Mouse (Mus musculus) forebrain, embryonic 12.5 days (tissue): ENCODE measurements around the gene Ppm1a. TPM values are rescaled to one million over a fixed set of nuclear protein-coding genes. Genes with fewer than 3 reads are reported as not detected.
"Not testable (repeated sequence)": the region's sequence is repeated elsewhere in the genome, so short reads cannot be mapped to it uniquely, and the experiment has no call there.

Experiments
- ATAC-seq: fragments of 200-750 bp; cut with Nextera tagmentation; 2 replicates; pipeline ENCODE4 v1.8.0; 2017; ENCODE audit warnings: moderate TSS enrichment; ENCODE audit not compliant: low FRiP score
- H3K27ac ChIP-seq: fragments of 300-500 bp; sonication (generic); 2 replicates; pipeline ENCODE4 v1.5.1; 2016; ENCODE audit warnings: mild to moderate bottlenecking
- H3K27me3 ChIP-seq: fragments of 300-500 bp; sonication (generic); 2 replicates; pipeline ENCODE4 v1.6.1; 2016; ENCODE audit warnings: mild to moderate bottlenecking
- H3K36me3 ChIP-seq: fragments of 300-500 bp; sonication (generic); replicated peaks from 2 replicates; pipeline ENCODE4 v1.6.1; 2016; ENCODE audit warnings: mild to moderate bottlenecking
- H3K4me1 ChIP-seq: fragments of 300-500 bp; sonication (generic); 2 replicates; pipeline ENCODE4 v1.6.1; 2016
- H3K4me2 ChIP-seq: fragments of 300-500 bp; sonication (generic); 2 replicates; pipeline ENCODE4 v1.6.1; 2016; ENCODE audit warnings: mild to moderate bottlenecking, moderate library complexity
- H3K4me3 ChIP-seq: fragments of 300-500 bp; sonication (generic); replicated peaks from 2 replicates; pipeline ENCODE4 v1.5.1; 2016; ENCODE audit warnings: mild to moderate bottlenecking
- H3K9ac ChIP-seq: fragments of 300-500 bp; sonication (generic); 2 replicates; pipeline ENCODE4 v1.6.1; 2016; ENCODE audit warnings: mild to moderate bottlenecking
- H3K9me3 ChIP-seq: fragments of 300-500 bp; sonication (generic); 2 replicates; pipeline ENCODE4 v1.6.1; 2016
- WGBS: fragments of 180-500 bp; shearing (Covaris S2); methylation state at CpG from one replicate; pipeline ENCODE4 v1.1.7; 2016; 5-methylcytosine and 5-hydroxymethylcytosine counted together
- polyA plus RNA-seq: library from polyadenylated mRNA; unstranded; fragments of >200 nt; fragmentation: Nextera tagmentation; extraction: Ambion mirVana; gene quantifications from 2 replicates; pipeline ENCODE4 v1.2.1, GENCODE M21; 2016

The Ppm1a gene
- polyA plus RNA-seq, 1 experiment from 2014 or later: 80.9 TPM

DNA sequence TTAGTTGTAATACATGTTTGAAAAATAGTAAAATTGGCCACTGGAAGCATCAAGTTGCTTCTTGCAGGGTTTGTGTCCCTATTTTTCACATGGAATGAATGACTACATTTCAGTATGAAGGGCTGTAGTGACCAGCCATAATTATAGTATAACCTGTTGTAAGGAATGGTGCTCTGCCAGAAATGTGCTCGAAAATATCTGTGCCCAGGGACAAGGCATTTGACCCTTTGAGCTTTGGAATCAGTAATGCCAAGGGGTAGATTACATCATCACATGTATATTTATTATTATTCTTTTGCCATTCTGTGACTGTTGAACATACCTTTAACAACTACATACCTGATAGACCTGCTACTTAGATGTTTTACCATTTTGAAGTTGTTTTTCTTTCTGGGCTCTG, 5.9 kb downstream of the Ppm1a start:
- H3K36me3 ChIP-seq: no peaks in the 10 kb centered on the region
- no peak overlapping the region for H3K27ac ChIP-seq
- peaks cover 21% of the 10 kb centered on the region for H3K4me1 ChIP-seq
- H3K9me3 ChIP-seq: no peaks in the 10 kb centered on the region
- no peaks in the 10 kb centered on the region for H3K27me3 ChIP-seq
- no peak overlapping the region for H3K9ac ChIP-seq
- ATAC-seq: no peak
- H3K4me2 ChIP-seq: peak overlapping the region; percentile 68
- WGBS: 66% methylated on average over 1 of the region's 1 CpGs
- H3K4me3 ChIP-seq: peak overlapping the region; percentile 15; the same call in 1 of the 2 replicates

DNA sequence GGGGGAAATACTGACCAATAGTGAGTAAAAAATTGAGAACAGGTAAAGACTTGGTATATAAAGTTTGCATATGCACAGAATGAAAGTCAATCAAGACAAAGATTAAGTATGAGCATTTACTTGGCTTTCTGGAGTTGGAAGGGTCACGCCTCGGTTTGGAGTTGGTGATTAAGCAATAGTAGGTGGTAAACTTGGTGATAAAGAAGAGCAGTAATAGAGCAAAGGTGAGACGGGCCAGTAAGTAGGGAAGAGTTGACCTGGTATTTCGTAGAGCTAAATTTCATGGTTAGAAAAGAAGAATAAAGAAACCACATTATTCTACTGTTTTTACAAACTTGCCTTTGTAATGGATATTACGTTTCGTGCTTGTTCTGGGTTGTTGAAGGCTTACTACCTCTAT, 10.6 kb downstream of the Ppm1a start:
- H3K9me3 ChIP-seq: no peaks in the 10 kb centered on the region
- H3K36me3 ChIP-seq: peaks cover 7% of the 10 kb centered on the region; the same call in 1 of the 2 replicates
- 94% methylated on average over 6 of the region's 6 CpGs for WGBS
- peaks cover 11% of the 10 kb centered on the region for H3K4me1 ChIP-seq
- H3K27me3 ChIP-seq: no peaks in the 10 kb centered on the region
- H3K9ac ChIP-seq: no peak overlapping the region
- H3K4me2 ChIP-seq: no peak overlapping the region
- ATAC-seq: no peak
- H3K27ac ChIP-seq: no peak overlapping the region
- no peak overlapping the region for H3K4me3 ChIP-seq

DNA sequence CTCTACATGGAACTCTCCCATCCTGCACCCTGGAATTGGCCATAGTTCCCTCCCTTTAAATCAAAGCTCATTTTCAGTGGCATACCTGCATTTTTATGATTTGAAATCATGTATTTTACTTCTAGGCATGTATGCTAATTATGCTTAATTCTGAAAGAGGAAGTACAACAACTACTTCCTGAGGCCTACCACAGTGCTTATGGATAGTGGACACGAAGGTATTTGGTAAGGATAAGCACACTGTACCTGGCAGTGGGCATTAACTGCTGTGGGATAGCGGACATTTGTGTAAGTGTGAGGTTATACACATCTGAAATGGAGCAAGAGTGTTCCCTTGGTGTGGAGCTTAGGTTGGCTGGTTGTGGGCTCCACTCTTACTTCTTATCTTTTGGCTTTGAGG, 11.0 kb downstream of the Ppm1a start:
- no peaks in the 10 kb centered on the region for H3K27me3 ChIP-seq
- no peak overlapping the region for H3K4me2 ChIP-seq
- no peaks in the 10 kb centered on the region for H3K9me3 ChIP-seq
- no peak overlapping the region for H3K27ac ChIP-seq
- H3K4me3 ChIP-seq: no peak overlapping the region
- peaks cover 7% of the 10 kb centered on the region for H3K4me1 ChIP-seq
- 96% methylated on average over 2 of the region's 2 CpGs for WGBS
- no peak overlapping the region for H3K9ac ChIP-seq
- ATAC-seq: no peak
- H3K36me3 ChIP-seq: peaks cover 7% of the 10 kb centered on the region; the same call in 1 of the 2 replicates

DNA sequence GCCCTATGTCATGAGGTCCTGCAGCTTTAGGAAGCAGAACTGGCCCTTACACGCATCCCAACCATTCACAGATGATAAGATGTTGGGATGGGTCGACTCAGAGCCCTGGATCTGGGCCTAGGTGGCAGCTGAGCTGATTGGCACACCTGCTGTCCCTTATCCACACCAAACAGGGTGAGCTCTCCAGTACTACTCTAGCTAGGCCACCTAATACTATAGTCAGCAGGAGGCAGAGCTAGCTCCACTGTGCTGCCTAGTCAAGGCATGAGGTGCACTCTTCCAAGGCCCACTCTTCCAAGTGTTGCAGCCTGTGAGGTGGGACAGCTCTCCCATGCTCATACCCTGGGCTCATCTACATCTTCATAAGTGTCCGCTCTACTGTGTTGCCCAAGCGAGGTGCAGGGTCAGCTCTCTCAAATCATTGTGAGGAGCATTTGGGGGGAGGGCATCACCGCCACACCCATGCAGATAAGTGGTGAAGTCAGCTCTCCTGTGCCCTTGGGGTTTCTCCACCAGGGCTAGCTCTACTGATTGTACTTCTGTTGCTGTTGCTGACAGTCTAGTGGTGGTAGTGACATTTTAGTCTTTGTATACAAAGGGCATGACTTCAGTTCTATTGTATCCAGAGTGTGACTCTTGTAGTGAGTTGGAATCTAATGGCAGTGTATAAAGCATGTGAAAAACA, 12.4 kb downstream of the Ppm1a start:
- peaks cover 7% of the 10 kb centered on the region; the same call in 1 of the 2 replicates for H3K36me3 ChIP-seq
- no peak overlapping the region for H3K9ac ChIP-seq
- H3K9me3 ChIP-seq: no peaks in the 10 kb centered on the region
- peaks cover 4% of the 10 kb centered on the region; the same call in 1 of the 2 replicates for H3K4me1 ChIP-seq
- no peaks in the 10 kb centered on the region for H3K27me3 ChIP-seq
- no peak overlapping the region for H3K27ac ChIP-seq
- H3K4me2 ChIP-seq: no peak overlapping the region
- no peak overlapping the region for H3K4me3 ChIP-seq
- ATAC-seq: no peak
- WGBS: 96% methylated on average over 5 of the region's 5 CpGs

DNA sequence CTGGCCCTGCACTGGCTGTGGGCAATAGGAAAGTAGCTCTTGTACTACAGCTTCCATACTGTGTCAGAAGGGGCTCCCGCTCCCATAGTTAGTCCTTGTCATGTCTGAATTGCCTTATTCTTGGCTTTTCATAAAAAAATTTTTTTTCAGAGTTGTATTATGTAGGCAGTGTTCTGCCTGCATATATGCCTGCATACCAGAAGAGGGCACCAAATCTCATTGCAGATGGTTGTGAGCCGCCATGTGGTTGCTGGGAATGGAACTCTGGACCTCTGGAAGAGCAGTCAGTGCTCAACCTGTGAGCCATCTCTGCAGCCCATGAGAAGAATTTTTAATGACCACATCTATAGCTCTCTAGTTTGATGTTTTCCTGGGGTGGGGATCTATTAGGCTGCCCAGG, 13.9 kb downstream of the Ppm1a start:
- H3K4me2 ChIP-seq: no peak overlapping the region
- WGBS: 94% methylated on average over 2 of the region's 2 CpGs
- H3K9me3 ChIP-seq: no peaks in the 10 kb centered on the region
- ATAC-seq: no peak
- H3K4me1 ChIP-seq: peaks cover 4% of the 10 kb centered on the region; the same call in 1 of the 2 replicates
- H3K9ac ChIP-seq: no peak overlapping the region
- H3K36me3 ChIP-seq: peaks cover 7% of the 10 kb centered on the region; the same call in 1 of the 2 replicates
- no peaks in the 10 kb centered on the region for H3K27me3 ChIP-seq
- H3K4me3 ChIP-seq: no peak overlapping the region
- H3K27ac ChIP-seq: no peak overlapping the region

DNA sequence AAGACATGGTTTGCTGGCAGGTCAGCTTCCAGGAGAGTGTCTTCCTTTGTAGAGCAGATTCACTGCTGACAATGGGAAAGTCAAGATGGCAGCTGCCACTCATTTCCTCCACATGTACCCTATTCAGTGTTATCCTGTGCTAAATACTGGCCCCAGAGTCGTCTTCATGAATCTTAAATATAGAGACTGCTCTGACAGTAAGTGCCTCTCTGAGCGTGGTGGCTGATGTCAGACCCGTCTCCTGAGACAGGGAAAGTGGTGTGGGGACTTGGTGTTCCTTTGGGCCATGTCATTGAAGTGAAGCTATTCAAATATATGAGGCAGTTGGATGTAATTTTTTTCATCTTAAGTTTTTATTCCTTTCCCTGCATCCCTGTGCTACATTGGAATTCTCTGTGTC, 14.5 kb downstream of the Ppm1a start:
- WGBS: 89% methylated on average over 3 of the region's 3 CpGs
- Histone ChIP-seq H3K4me1 (peaks cover 4% of the 10 kb centered on the region; the same call in 1 of the 2 replicates), H3K4me2 (no peak overlapping the region), H3K27ac (no peak overlapping the region), H3K27me3 (no peaks in the 10 kb centered on the region), H3K9ac (no peak overlapping the region), H3K36me3 (peaks cover 7% of the 10 kb centered on the region; the same call in 1 of the 2 replicates), H3K9me3 (no peaks in the 10 kb centered on the region), H3K4me3 (no peak overlapping the region)
- no peak for ATAC-seq

DNA sequence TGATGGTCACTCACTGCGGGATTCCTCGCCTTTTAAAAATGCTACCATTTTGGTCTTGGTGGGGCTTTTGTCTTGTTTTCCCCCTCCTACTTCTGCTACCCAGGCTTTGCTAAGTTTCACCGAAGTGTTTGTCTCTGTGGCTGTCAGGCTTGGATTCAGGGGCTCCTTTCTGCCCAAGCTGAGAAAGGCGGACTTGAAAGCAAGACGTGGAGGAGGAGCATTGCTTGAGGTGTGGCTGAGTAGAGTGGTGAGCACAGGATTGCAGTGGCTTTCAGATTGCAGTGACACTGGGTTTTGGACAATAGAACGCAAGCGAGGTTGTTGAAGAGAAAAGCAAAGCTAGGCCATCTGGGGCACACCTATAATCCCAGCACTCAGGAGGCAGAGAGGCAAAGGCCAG, 16.7 kb downstream of the Ppm1a start:
- H3K27ac ChIP-seq: no peak overlapping the region
- H3K9me3 ChIP-seq: no peaks in the 10 kb centered on the region
- 57% methylated on average over 7 of the region's 7 CpGs for WGBS
- H3K4me1 ChIP-seq: peaks cover 4% of the 10 kb centered on the region; the same call in 1 of the 2 replicates
- H3K4me3 ChIP-seq: no peak overlapping the region
- no peaks in the 10 kb centered on the region for H3K27me3 ChIP-seq
- no peak for ATAC-seq
- H3K4me2 ChIP-seq: no peak overlapping the region
- no peak overlapping the region for H3K9ac ChIP-seq
- H3K36me3 ChIP-seq: peaks cover 7% of the 10 kb centered on the region; the same call in 1 of the 2 replicates

DNA sequence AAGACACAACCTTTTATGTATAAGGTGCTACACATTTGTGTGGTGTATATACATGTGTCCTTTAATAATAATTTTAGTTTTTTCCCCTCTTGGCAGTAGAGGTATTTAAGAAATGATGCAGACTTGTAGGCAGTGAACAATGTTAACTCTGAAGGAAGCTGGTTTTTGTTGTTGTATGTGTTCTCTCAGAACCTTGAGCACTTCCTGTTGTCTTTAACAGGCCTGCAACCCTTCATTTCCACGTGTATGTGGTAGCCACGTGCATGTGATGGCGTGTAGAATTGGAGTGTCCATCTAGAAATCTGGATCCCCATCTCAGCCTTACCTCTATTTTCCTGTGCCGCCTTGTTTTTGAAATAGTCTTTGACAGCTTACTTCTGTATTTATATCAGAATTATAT, 20.0 kb downstream of the Ppm1a start:
- no peak overlapping the region for H3K4me2 ChIP-seq
- no peaks in the 10 kb centered on the region for H3K27me3 ChIP-seq
- H3K27ac ChIP-seq: no peak overlapping the region
- H3K4me1 ChIP-seq: peaks cover 4% of the 10 kb centered on the region; the same call in 1 of the 2 replicates
- H3K36me3 ChIP-seq: no peaks in the 10 kb centered on the region
- 83% methylated on average over 4 of the region's 4 CpGs for WGBS
- ATAC-seq: no peak
- no peak overlapping the region for H3K9ac ChIP-seq
- H3K9me3 ChIP-seq: no peaks in the 10 kb centered on the region
- H3K4me3 ChIP-seq: no peak overlapping the region

DNA sequence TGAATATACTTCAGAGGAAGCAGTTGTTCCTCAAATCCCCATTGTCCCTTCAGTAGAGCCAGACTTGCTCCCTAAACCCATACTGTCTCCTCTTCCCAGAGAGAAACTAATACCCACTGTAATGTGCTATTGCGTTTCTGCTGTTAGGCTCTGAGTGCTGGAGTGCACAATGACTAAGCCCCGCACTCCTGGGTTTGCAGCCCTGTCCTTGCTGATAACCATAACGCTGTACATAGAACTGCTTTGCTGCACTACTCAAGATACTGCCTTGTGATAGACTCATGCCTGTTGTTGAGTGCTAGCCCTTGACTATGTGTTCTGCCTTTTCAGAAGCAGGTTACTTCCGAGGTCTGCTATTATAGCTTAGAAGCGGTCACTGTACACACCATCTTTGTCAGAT, 22.9 kb downstream of the Ppm1a start:
- no peaks in the 10 kb centered on the region for H3K9me3 ChIP-seq
- WGBS: 97% methylated on average over 5 of the region's 5 CpGs
- no peaks in the 10 kb centered on the region for H3K27me3 ChIP-seq

DNA sequence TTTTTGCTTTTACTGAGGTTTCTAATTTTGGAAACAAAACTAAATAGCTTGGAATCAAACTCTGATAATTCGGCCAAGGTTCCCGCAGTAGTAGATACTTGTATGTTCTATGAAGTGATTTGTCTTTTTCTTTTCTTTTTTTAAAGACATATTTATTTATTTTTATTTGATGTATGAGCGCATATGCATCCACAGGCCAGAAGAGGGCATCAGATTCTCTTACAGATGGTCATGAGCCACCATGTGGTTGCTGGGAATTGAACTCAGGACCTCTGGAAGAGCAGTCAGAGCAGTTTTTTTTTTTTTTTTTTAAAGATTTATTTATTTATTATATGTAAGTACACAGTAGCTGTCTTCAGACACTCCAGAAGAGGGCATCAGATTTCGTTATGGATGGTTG, 25.5 kb downstream of the Ppm1a start:
- 94% methylated on average over 4 of the region's 4 CpGs for WGBS
- not testable (repeated sequence) for H3K4me3 ChIP-seq, H3K9ac ChIP-seq, H3K4me2 ChIP-seq, ATAC-seq, H3K27me3 ChIP-seq, H3K27ac ChIP-seq, H3K9me3 ChIP-seq, H3K4me1 ChIP-seq
- peaks cover 35% of the 10 kb centered on the region for H3K36me3 ChIP-seq

More for the DNA sequence above, 22.9 kb downstream of the Ppm1a start:
- H3K4me2 ChIP-seq: no peak overlapping the region
- H3K9ac ChIP-seq: no peak overlapping the region
- H3K4me1 ChIP-seq: no peaks in the 10 kb centered on the region
- no peak for ATAC-seq
- no peak overlapping the region for H3K27ac ChIP-seq
- H3K4me3 ChIP-seq: no peak overlapping the region
- peaks cover 18% of the 10 kb centered on the region for H3K36me3 ChIP-seq

DNA sequence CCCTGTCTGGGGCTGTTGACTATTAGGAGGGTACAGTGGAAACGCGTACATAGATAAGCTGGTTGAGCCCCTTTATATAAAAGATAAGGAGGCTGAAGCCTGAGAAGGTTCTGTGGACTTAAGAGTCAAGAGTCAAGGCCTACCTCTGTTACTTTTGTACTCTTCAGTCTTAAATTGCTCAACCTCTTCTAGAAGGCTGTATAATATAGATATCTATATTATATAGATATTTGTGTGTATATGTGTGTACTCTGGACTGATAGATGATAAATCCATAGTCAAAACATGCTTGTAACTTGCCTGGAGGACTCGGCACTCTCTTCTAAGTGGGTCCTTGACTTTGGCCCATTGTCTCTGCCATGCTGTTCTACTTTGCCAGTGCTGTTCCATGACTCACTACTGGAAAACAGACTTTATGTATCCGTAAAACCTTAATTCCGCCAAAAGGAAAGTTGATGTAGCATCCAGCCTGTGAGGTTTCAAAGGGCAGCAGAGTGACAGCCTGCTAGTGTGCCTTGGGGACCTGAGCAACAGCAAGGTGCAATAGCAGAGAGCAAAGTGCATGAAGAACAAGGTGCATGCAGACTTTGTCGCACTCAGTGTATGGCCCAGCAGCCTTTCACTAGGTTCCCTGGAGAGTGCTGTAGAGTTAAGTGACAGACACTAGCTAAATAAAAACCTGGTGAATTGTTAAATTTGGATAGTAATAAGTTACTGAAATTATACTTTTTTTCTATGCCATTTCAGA, 28.1 kb downstream of the Ppm1a start:
- Histone ChIP-seq H3K9ac (no peak overlapping the region), H3K27ac (no peak overlapping the region), H3K4me1 (no peaks in the 10 kb centered on the region), H3K4me2 (no peak overlapping the region), H3K36me3 (peaks cover 35% of the 10 kb centered on the region), H3K4me3 (no peak overlapping the region), H3K27me3 (no peaks in the 10 kb centered on the region), H3K9me3 (no peaks in the 10 kb centered on the region)
- WGBS: 93% methylated on average over 6 of the region's 6 CpGs
- no peak for ATAC-seq

DNA sequence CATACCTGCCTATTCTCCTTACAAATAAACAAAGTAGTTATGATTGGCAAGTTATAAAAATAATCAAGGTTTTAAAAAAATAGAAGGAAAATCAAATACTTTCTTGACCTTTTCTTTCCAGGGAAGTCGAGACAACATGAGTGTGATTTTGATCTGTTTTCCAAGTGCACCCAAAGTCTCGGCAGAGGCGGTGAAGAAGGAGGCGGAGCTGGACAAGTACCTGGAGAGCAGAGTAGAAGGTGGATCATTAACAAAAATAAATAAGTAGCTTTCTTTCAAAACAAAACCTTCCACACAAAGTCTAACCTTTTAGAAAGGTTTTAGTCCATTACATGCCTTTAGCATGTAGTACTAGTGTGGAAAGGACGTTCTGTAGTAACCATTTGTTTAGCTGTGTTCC, 29.3 kb downstream of the Ppm1a start:
- Histone ChIP-seq H3K9me3 (no peaks in the 10 kb centered on the region), H3K4me1 (no peaks in the 10 kb centered on the region), H3K27ac (no peak overlapping the region), H3K27me3 (no peaks in the 10 kb centered on the region), H3K36me3 (peaks cover 35% of the 10 kb centered on the region), H3K4me3 (no peak overlapping the region), H3K4me2 (no peak overlapping the region), H3K9ac (no peak overlapping the region)
- WGBS: 92% methylated on average over 5 of the region's 5 CpGs
- no peak for ATAC-seq
